Mouse (Mus musculus) midbrain, postnatal 0 days (tissue): ENCODE measurements around the gene Samsn1. TPM values are rescaled to one million over a fixed set of nuclear protein-coding genes. Genes with fewer than 3 reads are reported as not detected.

Source experiments
- ATAC-seq: fragments of 200-750 bp; cut with Nextera tagmentation; 2 replicates; pipeline ENCODE4 v1.8.0; 2017; ENCODE audit warnings: moderate number of reproducible peaks, mild to moderate bottlenecking, moderate TSS enrichment, moderate library complexity; ENCODE audit not compliant: low FRiP score
- DNase-seq: peaks from one replicate; pipeline ENCODE4 v3.0.0-alpha.2; 2015; ENCODE audit warnings: low spot score
- H3K27ac ChIP-seq: fragments of 300-500 bp; sonication (generic); 2 replicates; pipeline ENCODE4 v1.5.1; 2014; ENCODE audit warnings: low read depth, mild to moderate bottlenecking, low read length, mixed read lengths
- H3K27me3 ChIP-seq: fragments of 300-500 bp; sonication (generic); 2 replicates; pipeline ENCODE4 v1.6.1; 2014; ENCODE audit warnings: low read length, control low read depth, mixed read lengths; ENCODE audit not compliant: insufficient read depth
- H3K36me3 ChIP-seq: fragments of 300-500 bp; sonication (generic); 2 replicates; pipeline ENCODE4 v1.6.1; 2014; ENCODE audit warnings: low read length, control low read depth, mixed read lengths; ENCODE audit not compliant: insufficient read depth
- H3K4me1 ChIP-seq: fragments of 300-500 bp; sonication (generic); 2 replicates; pipeline ENCODE4 v1.6.1; 2014; ENCODE audit warnings: mild to moderate bottlenecking, control low read depth, antibody characterized with exemption, low read length, mixed read lengths; ENCODE audit not compliant: insufficient read depth
- H3K4me2 ChIP-seq: fragments of 300-500 bp; sonication (generic); 2 replicates; pipeline ENCODE4 v1.6.1; 2014; ENCODE audit warnings: low read depth, mild to moderate bottlenecking, low read length, mixed read lengths; ENCODE audit not compliant: poor library complexity, severe bottlenecking
- H3K4me3 ChIP-seq: fragments of 300-500 bp; sonication (generic); 2 replicates; pipeline ENCODE4 v1.5.1; 2014; ENCODE audit warnings: low read depth, mild to moderate bottlenecking, low read length, moderate library complexity
- H3K9ac ChIP-seq: fragments of 300-500 bp; sonication (generic); replicated peaks from 2 replicates; pipeline ENCODE4 v1.6.1; 2014; ENCODE audit warnings: mild to moderate bottlenecking, low read length, moderate library complexity, mixed read lengths; ENCODE audit not compliant: poor library complexity, severe bottlenecking
- H3K9me3 ChIP-seq: fragments of 300-500 bp; sonication (generic); 2 replicates; pipeline ENCODE4 v1.6.1; 2016; ENCODE audit warnings: low read length, control low read depth
- CTCF ChIP-seq: IDR thresholded peaks from 2 replicates; pipeline ENCODE4 v1.5.1; 2016; ENCODE audit warnings: antibody characterized with exemption, mild to moderate bottlenecking
- WGBS: fragments of 180-500 bp; shearing (Covaris S2); extraction: QIAGEN DNeasy Blood & Tissue Kit; methylation state at CpG from one replicate; pipeline ENCODE4 v1.1.7; 2014; 5-methylcytosine and 5-hydroxymethylcytosine counted together
- polyA plus RNA-seq: library from polyadenylated mRNA; unstranded; fragments of >200 nt; fragmentation: Nextera tagmentation; extraction: Ambion mirVana; gene quantifications from 2 replicates; pipeline ENCODE4 v1.2.1, GENCODE M21; 2015
- total RNA-seq: library from RNA; depleted of rRNA; stranded (reverse); fragments of >200 nt; gene quantifications from 2 replicates; pipeline ENCODE4 v1.2.3, GENCODE M21; 2014

Gene Samsn1
- total and polyA plus RNA-seq, 2 experiments from 2014 or later = 1.0 to 2.3 TPM

DNA sequence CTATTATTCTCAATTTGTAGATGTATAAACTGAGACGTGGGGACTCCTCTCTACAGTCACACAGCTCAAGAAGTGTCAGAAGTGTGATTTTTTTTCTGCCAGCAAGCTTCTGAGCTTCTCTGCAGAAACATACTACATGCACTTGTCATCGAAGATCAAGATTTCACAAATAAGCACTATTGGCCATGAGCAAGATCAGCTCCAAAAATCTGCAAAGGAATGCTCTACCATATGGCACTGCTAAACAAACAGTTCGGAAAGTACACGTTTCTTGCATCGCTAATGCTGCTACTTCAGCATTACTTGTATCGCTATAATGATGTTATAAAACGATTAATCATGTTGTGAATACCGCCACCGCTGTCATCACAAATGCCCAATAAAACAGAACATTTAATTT lies 22.0 kb downstream of the Samsn1 start:
- H3K27ac ChIP-seq = no peak overlapping the region
- H3K4me1 ChIP-seq = no peaks in the 10 kb centered on the region
- H3K4me3 ChIP-seq = no peak overlapping the region
- no peak for TF ChIP-seq CTCF
- no peaks in the 10 kb centered on the region for H3K27me3 ChIP-seq
- no peaks in the 10 kb centered on the region for H3K36me3 ChIP-seq
- ATAC-seq (no peak), DNase-seq (no peak)
- H3K9ac ChIP-seq = no peak overlapping the region
- 88% methylated on average over 9 of the region's 9 CpGs for WGBS
- no peak overlapping the region for H3K4me2 ChIP-seq
- H3K9me3 ChIP-seq = no peaks in the 10 kb centered on the region

- Histone ChIP-seq H3K4me3 (no peak overlapping the region), H3K4me1 (no peaks in the 10 kb centered on the region), H3K4me2 (no peak overlapping the region), H3K36me3 (no peaks in the 10 kb centered on the region), H3K9me3 (no peaks in the 10 kb centered on the region), H3K27me3 (no peaks in the 10 kb centered on the region), H3K27ac (no peak overlapping the region), H3K9ac (no peak overlapping the region)
- DNase-seq = no peak
- TF ChIP-seq CTCF = no peak
- 91% methylated on average over 1 of the region's 1 CpGs for WGBS
- no peak for ATAC-seq
These were observed 31.9 kb downstream of the Samsn1 start for GRCm38 (mm10) chr16:75990173-75990572.

- no peaks in the 10 kb centered on the region for H3K4me1 ChIP-seq
- DNase-seq (no peak), ATAC-seq (no peak)
- no peak overlapping the region for H3K9ac ChIP-seq
- no peaks in the 10 kb centered on the region for H3K36me3 ChIP-seq
- no peak overlapping the region for H3K4me3 ChIP-seq
- no peaks in the 10 kb centered on the region for H3K27me3 ChIP-seq
- no peak for TF ChIP-seq CTCF
- H3K9me3 ChIP-seq = peaks cover 3% of the 10 kb centered on the region; the same call in 1 of the 2 replicates
- H3K4me2 ChIP-seq = no peak overlapping the region
- WGBS = 97% methylated on average over 1 of the region's 1 CpGs
- H3K27ac ChIP-seq = no peak overlapping the region
These were observed 38.2 kb downstream of the Samsn1 start for GRCm38 (mm10) chr16:75983831-75984230.

DNA sequence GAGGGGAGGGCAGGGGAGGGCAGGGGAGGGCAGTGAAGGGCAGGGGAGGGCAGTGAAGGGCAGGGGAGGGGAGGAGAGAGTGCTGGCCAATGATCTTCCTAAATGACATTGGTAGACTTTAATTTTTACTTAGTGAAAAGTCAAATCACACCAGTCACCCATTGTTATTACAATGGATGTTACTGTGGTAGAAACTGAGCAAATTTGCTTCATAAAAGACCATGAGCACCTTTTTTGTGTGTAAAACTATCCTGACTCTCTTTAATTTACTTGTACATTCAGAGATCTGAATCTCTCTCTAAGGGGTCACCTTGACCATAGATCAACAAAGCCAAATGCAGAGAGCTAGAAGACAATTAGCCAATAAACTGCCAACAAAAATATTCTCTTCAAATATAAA lies 42.7 kb downstream of the Samsn1 start:
- no peak for DNase-seq
- no peak for TF ChIP-seq CTCF
- Histone ChIP-seq H3K36me3 (no peaks in the 10 kb centered on the region), H3K27me3 (no peaks in the 10 kb centered on the region), H3K4me3 (no peak overlapping the region), H3K27ac (no peak overlapping the region), H3K4me1 (no peaks in the 10 kb centered on the region), H3K9me3 (peaks cover 1% of the 10 kb centered on the region; the same call in 1 of the 2 replicates), H3K4me2 (no peak overlapping the region), H3K9ac (no peak overlapping the region)
- no peak for ATAC-seq

- H3K36me3 ChIP-seq = no peaks in the 10 kb centered on the region
- no peaks in the 10 kb centered on the region for H3K9me3 ChIP-seq
- H3K4me1 ChIP-seq = no peaks in the 10 kb centered on the region
- ATAC-seq = no peak
- no peaks in the 10 kb centered on the region for H3K27me3 ChIP-seq
- 91% methylated on average over 5 of the region's 5 CpGs for WGBS
- H3K4me2 ChIP-seq = no peak overlapping the region
- no peak overlapping the region for H3K4me3 ChIP-seq
- DNase-seq = no peak
- no peak overlapping the region for H3K9ac ChIP-seq
- H3K27ac ChIP-seq = no peak overlapping the region
- no peak for TF ChIP-seq CTCF
These were observed 44.3 kb downstream of the Samsn1 start for GRCm38 (mm10) chr16:75977798-75978197.

DNA sequence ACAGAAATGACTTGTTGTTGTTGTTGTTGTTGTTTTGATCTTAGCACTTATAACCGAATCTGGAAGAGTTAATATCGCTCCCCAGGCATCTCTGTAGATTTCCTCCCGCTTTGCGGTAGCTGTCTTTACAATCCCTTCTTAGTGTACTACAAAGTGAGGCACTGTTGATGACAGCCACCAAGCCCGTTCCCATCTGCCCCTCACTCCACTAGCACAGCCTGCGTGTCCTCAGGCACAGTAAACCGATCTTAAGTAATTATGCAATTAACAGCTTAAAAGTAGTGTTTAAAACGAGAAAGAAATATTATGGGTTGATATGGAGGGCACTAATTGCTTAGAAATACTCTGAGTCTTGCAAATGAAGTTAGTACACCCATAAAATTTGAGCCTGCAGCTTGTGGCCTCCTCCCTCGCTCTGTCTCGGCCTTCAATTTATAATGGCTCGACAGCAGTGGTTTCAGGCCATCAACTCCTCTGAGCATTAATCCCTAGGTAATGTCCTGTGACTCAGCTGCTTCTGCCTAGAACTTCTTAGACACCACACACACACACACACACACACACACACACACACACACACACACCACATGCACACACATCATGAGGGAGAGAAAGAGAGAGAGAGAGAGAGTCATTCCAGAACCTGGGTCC lies 46.3 kb downstream of the Samsn1 start:
- no peak for ATAC-seq
- no peaks in the 10 kb centered on the region for H3K4me1 ChIP-seq
- no peak overlapping the region for H3K27ac ChIP-seq
- H3K9me3 ChIP-seq = no peaks in the 10 kb centered on the region
- no peaks in the 10 kb centered on the region for H3K27me3 ChIP-seq
- no peak for TF ChIP-seq CTCF
- no peak overlapping the region for H3K9ac ChIP-seq
- H3K36me3 ChIP-seq = no peaks in the 10 kb centered on the region
- no peak overlapping the region for H3K4me2 ChIP-seq
- no peak for DNase-seq
- H3K4me3 ChIP-seq = no peak overlapping the region
- WGBS = 86% methylated on average over 11 of the region's 11 CpGs
